Mouse (Mus musculus) limb, embryonic 10.5 days (tissue): Measurements from ENCODE around the gene Tbpl2. TPM values are rescaled to one million over a fixed set of nuclear protein-coding genes. Genes with fewer than 3 reads are reported as not detected.

Source experiments
- DNase-seq: peaks from one replicate; pipeline ENCODE4 v3.0.0-alpha.2; 2017; ENCODE audit warnings: low spot score
- H3K27ac ChIP-seq: fragments of 300-500 bp; sonication (generic); 2 replicates; pipeline ENCODE4 v1.5.1; 2016; ENCODE audit warnings: mild to moderate bottlenecking
- H3K27me3 ChIP-seq: fragments of 300-500 bp; sonication (generic); 2 replicates; pipeline ENCODE4 v1.6.1; 2016; ENCODE audit warnings: low read depth, mild to moderate bottlenecking; ENCODE audit not compliant: poor library complexity, severe bottlenecking
- H3K36me3 ChIP-seq: fragments of 300-500 bp; sonication (generic); 2 replicates; pipeline ENCODE4 v1.6.1; 2016; ENCODE audit warnings: mild to moderate bottlenecking, moderate library complexity
- H3K4me1 ChIP-seq: fragments of 300-500 bp; sonication (generic); 2 replicates; pipeline ENCODE4 v1.6.1; 2016
- H3K4me3 ChIP-seq: fragments of 300-500 bp; sonication (generic); 2 replicates; pipeline ENCODE4 v1.5.1; 2016; ENCODE audit warnings: mild to moderate bottlenecking, moderate library complexity
- H3K9me3 ChIP-seq: fragments of 300-500 bp; sonication (generic); replicated peaks from 2 replicates; pipeline ENCODE4 v1.6.1; 2016; ENCODE audit warnings: mild to moderate bottlenecking
- WGBS: fragments of 180-500 bp; shearing (Covaris S2); methylation state at CpG from one replicate; pipeline ENCODE4 v1.1.7; 2016; 5-methylcytosine and 5-hydroxymethylcytosine counted together
- polyA plus RNA-seq: library from polyadenylated mRNA; unstranded; fragments of >200 nt; fragmentation: Nextera tagmentation; extraction: Ambion mirVana; gene quantifications from 2 replicates; pipeline ENCODE4 v1.2.1, GENCODE M21; 2016

Tbpl2 gene
- not detected in 2 replicates for polyA plus RNA-seq

DNA sequence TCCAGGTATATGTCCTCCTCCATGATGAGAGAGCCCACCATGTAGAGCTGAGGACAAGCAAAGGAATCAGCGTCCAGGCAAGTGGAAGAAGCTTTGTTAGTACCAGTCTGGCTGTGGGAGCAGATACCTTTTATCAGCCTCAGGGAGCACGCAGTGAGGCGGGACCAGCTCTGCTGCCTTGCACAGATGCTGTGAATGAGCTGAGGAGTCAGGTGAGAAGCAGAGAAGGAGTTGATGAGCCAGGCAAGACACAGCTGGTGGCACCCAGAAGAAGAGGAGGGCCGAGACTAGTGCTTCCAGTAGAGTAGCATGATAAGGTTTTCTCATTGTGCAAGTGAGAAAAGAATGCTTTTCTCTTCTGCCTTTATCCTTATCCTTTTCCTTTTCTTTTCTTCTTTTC is at the start of gene Tbpl2:
Gene Tbpl2, minus strand, starts transcription at position 101 of the 400 bp plus-strand sequence.
- no peak for DNase-seq
- H3K27me3 ChIP-seq = no peaks in the 10 kb centered on the region
- H3K4me3 ChIP-seq = no peak within 1 kb of the TSS
- no peaks in the 10 kb centered on the region for H3K9me3 ChIP-seq
- no peaks in the 10 kb centered on the region for H3K4me1 ChIP-seq
- H3K36me3 ChIP-seq = no peaks in the 10 kb centered on the region
- H3K27ac ChIP-seq = no peak within 1 kb of the TSS
- 85% methylated on average over 4 of the region's 4 CpGs for WGBS

DNA sequence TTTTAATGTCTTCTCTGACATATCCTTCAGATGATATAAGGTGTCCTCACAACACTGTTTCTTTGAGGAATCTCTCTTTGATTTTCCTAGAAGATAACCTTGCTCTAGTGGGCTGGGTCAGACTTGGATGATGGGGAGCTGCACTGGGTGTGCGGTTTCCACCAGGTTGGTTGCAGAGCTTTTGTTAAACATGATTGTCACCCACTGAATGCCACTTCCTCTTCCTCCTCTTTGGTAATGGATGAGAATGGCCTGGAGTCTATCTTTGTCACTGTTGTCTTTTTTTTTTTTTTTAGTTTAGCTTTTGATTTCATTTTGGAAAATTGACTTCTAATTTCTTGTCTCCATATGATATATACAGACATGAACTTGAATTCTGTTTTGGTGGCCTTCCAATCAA is 38.0 kb upstream of the Tbpl2 start:
- WGBS = 87% methylated on average over 1 of the region's 1 CpGs
- H3K27me3 ChIP-seq = no peaks in the 10 kb centered on the region
- H3K27ac ChIP-seq = no peak overlapping the region
- no peaks in the 10 kb centered on the region for H3K36me3 ChIP-seq
- no peak for DNase-seq
- H3K9me3 ChIP-seq = no peaks in the 10 kb centered on the region
- H3K4me1 ChIP-seq = no peaks in the 10 kb centered on the region
- H3K4me3 ChIP-seq = no peak overlapping the region

DNA sequence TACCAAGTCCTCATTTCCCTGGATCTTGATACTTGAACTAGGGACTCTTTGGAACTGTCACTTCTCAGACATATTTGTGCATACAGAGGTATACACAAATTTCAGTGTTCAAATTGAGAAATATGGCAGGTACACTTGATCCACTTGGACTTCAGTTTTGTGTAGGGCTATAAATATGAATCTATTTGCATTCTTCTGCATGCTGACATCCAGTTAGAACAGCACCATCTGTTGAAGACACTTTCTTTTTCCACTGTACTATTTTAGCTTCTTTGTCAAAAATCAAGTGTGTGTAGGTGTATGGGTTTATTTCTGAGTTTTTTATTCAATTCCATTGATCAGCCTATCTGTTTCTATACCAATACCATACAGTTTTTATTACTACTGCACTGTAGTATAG is 12.7 kb upstream of the Tbpl2 start:
- no peak overlapping the region for H3K4me3 ChIP-seq
- no peak overlapping the region for H3K27ac ChIP-seq
- no peaks in the 10 kb centered on the region for H3K4me1 ChIP-seq
- no peak for DNase-seq
- H3K36me3 ChIP-seq = no peaks in the 10 kb centered on the region
- H3K27me3 ChIP-seq = no peaks in the 10 kb centered on the region
- H3K9me3 ChIP-seq = no peaks in the 10 kb centered on the region

DNA sequence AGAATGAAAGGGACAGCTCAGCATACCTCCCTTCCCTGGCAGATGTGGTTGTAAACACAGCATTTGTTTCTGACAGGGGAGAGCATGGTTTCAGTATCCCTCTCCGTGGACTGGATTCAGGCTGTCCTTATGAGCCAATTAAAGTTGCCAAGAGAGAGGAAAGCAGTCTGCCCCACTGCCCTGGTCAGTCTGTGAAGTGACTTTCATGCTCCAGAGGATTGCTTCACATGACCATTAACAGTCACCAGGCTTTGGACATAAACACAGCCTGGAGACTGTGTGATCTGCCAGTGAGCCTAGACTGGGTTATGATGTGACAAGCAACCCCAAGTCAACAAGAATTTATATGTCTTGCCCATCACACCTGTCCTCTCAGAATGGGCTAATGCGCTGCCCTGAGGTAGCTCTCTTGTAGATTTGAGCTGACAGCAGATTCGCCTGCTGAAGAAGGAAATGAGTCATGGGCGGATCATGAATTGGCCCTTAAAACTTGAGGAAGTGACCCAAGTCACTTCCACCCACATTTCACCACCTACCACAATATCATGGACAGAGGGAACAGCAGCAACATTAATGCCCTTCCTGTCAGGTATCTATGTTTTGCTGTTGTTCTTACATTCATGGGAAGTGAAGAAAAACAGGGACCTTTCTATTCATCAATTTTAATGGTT is 7.4 kb upstream of the Tbpl2 start:
- no peak overlapping the region for H3K27ac ChIP-seq
- no peaks in the 10 kb centered on the region for H3K9me3 ChIP-seq
- peaks cover 8% of the 10 kb centered on the region for H3K4me1 ChIP-seq
- no peak for DNase-seq
- no peaks in the 10 kb centered on the region for H3K36me3 ChIP-seq
- WGBS = 79% methylated on average over 4 of the region's 4 CpGs
- H3K4me3 ChIP-seq = no peak overlapping the region
- no peaks in the 10 kb centered on the region for H3K27me3 ChIP-seq

DNA sequence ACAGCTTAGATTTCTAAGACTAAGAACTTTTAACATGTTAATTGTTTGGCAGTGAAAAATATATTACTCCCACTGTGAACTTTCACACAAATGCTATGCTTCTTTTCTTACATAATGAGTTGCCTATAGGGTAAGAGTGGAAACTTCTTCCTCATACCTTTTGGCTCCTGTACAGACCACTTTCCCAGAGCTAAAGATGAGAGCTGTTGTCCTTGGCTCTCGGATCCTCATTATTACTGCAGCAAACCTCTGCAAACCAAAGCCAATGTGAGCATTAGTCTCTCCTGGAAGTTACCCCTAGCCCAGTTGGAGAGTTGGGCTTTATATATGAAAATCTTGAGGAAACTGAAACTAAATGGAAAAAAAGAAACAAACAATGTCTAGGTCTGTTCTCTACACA is 5.5 kb downstream of the Tbpl2 start:
- WGBS = 79% methylated on average over 1 of the region's 1 CpGs
- H3K4me1 ChIP-seq = no peaks in the 10 kb centered on the region
- H3K9me3 ChIP-seq = no peaks in the 10 kb centered on the region
- DNase-seq = no peak
- H3K27ac ChIP-seq = no peak overlapping the region
- H3K4me3 ChIP-seq = no peak overlapping the region
- no peaks in the 10 kb centered on the region for H3K27me3 ChIP-seq
- H3K36me3 ChIP-seq = no peaks in the 10 kb centered on the region

DNA sequence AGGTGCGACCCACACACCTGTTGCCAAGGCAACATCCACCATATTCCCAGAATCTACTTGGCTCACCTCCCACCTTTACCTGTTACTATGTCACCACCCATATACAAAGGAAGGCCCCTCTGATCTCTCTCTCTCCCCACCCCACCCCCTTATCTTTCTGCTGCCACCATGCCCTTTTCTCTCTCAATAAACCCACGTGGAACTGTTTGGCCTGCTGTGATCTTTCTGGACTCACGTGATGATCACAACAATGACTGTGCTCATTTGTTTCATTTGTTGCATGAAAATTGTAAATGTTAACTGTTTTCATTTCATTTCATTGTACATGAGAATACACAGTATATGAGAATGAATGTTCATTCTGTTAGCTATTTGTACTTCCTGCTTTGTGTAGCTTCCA is 45.9 kb downstream of the Tbpl2 start:
- Histone ChIP-seq H3K9me3 (no peaks in the 10 kb centered on the region), H3K4me3 (no peak overlapping the region), H3K27me3 (no peaks in the 10 kb centered on the region), H3K27ac (no peak overlapping the region), H3K36me3 (no peaks in the 10 kb centered on the region), H3K4me1 (peaks cover 9% of the 10 kb centered on the region)
- WGBS = 87% methylated on average over 3 of the region's 3 CpGs
- no peak for DNase-seq

DNA sequence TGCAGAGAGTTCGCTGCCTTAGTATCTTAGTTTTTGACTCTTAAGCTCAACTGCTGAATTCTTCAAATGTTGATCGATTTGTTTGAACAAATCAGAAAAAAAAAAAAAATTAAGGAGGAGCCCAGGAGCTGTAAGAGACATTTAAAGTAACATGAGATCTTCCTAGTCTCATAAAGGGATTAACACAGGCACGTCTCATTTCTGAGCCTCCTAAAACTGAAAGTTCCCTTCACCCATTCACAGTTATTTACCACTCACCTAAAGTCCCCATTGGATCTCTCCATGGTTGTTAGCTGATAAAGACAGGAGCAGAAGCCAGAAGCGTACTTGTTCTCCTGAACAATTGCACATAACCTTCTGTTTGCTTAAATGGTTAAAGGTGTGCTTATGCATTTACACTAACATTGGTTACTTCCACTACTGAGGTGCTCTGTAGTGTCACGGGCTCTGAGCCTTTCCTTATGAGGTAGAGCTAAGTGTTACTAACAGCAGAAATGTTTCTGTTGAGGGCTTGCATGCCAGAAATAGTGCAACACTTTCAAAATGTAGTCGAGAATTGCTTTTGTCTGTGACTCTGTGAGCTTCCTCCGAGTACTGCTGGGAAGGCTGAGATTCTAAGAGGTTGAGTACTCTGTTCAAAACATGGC is 46.9 kb downstream of the Tbpl2 start, which contains the start of gene Hnmt:
Gene Hnmt, minus strand, starts transcription at position 51 of the 647 bp plus-strand sequence.
- Histone ChIP-seq H3K4me3 (peak within 1 kb of the TSS; percentile 41), H3K27ac (peak within 1 kb of the TSS; percentile 66), H3K9me3 (no peaks in the 10 kb centered on the region), H3K27me3 (no peaks in the 10 kb centered on the region), H3K36me3 (no peaks in the 10 kb centered on the region), H3K4me1 (peaks cover 9% of the 10 kb centered on the region)
- DNase-seq = no peak
- 64% methylated on average over 7 of the region's 7 CpGs for WGBS

DNA sequence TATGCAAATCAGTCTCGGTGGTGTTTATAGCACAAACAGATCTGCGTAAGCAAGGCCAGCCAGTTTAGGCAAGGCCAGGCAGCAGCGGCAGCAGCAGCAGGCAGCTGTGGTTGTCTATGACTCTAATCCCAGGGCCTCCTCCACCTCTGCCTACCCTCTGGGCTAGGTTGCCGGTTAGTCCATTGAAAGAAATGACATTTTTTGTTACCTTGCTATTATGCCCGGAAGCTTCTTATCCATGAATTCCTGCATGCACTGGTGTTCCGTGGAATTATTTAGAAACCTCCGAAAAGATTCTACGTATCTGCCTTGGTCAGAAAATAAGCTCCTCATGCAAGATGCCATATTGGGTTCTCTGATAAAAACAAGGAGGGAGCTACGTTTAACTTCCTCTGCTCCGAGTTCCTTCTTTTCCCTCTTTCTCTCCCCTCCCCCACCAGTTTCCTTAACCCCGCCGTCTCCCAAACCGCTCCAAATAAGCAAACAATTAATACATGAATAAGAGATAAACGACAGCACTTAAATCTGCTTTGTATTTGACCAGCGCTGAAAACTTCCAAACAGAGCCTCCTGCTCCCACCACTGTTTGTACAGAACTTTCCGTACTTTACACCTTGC is 47.8 kb downstream of the Tbpl2 start:
- H3K9me3 ChIP-seq = no peaks in the 10 kb centered on the region
- H3K36me3 ChIP-seq = no peaks in the 10 kb centered on the region
- H3K4me3 ChIP-seq = peak overlapping the region; percentile 41
- 17% methylated on average over 16 of the region's 16 CpGs for WGBS
- H3K27me3 ChIP-seq = no peaks in the 10 kb centered on the region
- peak; percentile 35 for DNase-seq
- H3K4me1 ChIP-seq = peaks cover 9% of the 10 kb centered on the region
- peak overlapping the region; percentile 66 for H3K27ac ChIP-seq

DNA sequence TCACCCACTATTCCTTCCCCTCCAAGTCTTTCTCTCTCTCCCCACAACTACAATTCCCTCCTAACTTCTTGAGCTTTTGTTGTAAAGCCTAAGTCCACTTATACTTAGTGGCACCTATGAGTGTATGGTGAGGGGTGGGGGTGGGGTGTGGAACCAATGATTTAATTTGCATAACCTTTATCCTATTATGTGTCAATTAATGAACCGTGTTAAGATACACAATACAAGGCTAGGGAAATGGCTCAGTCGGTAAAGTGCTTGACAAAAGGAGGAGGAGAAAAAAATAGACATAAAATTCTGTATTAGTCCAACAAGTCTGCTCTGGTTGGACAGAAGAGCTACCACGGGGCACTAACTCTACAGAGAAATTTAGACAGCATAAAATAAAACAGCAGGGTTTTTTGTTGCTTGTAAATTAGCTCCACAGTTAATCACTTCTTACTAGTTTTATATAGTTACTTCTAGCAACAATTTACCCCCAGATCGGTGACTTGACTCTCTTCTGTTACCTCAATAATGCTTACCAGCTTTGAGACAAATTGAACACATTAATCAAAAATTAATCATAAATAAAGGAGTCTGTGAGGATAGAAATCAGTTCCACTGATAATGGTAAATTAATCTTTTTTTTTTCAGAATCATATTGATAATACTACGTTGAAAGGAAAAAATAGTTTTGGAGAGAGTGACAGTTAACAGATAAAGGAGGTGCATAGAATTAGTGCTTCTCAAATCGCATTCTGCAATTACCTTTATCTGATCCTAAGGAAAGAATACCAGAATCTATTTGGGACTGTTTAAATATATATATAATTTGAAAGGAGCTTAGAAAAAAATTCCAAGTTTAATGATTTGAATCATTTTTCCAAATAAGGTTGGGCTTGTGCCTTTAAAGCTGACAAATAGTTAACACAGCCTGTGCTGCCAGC is 48.6 kb downstream of the Tbpl2 start:
- 78% methylated on average over 6 of the region's 6 CpGs for WGBS
- Histone ChIP-seq H3K4me1 (peaks cover 9% of the 10 kb centered on the region), H3K36me3 (no peaks in the 10 kb centered on the region), H3K4me3 (peak overlapping the region; percentile 41), H3K9me3 (no peaks in the 10 kb centered on the region), H3K27ac (no peak overlapping the region; the same call in 1 of the 2 replicates), H3K27me3 (no peaks in the 10 kb centered on the region)
- no peak for DNase-seq

DNA sequence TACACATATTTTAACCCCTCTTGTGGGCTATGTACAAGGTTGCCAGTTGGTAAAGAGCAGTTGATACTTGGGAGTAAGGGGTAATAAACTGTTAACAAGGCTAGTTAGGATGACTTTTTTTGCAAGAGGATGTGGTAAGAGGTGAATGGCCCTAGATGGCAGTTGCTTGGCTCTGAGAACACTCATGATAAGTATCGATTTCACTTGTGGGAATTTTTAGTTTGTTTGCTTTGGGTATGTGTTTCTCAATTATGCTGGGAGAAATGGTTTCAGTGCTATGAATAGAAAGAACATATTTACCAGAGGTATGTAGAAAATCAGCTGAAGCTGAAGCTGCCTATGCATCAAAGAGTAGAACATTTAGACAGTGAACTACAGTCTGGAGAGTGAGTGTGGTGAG is 53.5 kb downstream of the Tbpl2 start:
- H3K36me3 ChIP-seq = no peaks in the 10 kb centered on the region
- no peaks in the 10 kb centered on the region for H3K9me3 ChIP-seq
- H3K27ac ChIP-seq = no peak overlapping the region
- DNase-seq = no peak
- no peaks in the 10 kb centered on the region; the same call in 1 of the 2 replicates for H3K4me1 ChIP-seq
- WGBS = 94% methylated on average over 1 of the region's 1 CpGs
- H3K4me3 ChIP-seq = no peak overlapping the region
- H3K27me3 ChIP-seq = no peaks in the 10 kb centered on the region

DNA sequence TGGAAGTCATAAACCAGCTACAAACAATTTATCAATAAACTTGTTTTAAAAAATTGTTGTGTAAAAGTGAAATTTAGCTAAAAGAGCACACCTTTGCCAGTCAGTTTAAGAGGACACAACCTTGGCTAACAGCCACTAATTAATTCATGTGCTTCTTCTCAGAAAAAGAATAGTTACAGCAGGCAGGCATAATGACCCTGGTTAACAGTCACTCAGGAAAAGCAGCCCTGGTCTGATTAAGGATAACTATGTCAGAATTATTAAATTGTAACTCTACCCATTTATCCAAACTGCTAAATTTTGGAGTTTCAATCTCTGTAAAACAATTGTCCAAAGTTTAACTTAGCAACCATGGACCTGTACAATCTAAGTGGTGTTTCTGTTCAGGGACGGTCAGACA is 55.9 kb downstream of the Tbpl2 start:
- no peaks in the 10 kb centered on the region for H3K4me1 ChIP-seq
- H3K36me3 ChIP-seq = no peaks in the 10 kb centered on the region
- 95% methylated on average over 1 of the region's 1 CpGs for WGBS
- no peaks in the 10 kb centered on the region for H3K27me3 ChIP-seq
- no peak overlapping the region for H3K27ac ChIP-seq
- DNase-seq = no peak
- H3K4me3 ChIP-seq = no peak overlapping the region
- no peaks in the 10 kb centered on the region for H3K9me3 ChIP-seq
